Mouse (Mus musculus) 3T3-L1 (cell line): ENCODE measurements around the gene Elfn1.

Experiments used
- DNase-seq: peaks from one replicate; pipeline ENCODE4 v3.0.0-alpha.2; 2015; ENCODE audit warnings: low read depth, low spot score

The Elfn1 gene

DNA sequence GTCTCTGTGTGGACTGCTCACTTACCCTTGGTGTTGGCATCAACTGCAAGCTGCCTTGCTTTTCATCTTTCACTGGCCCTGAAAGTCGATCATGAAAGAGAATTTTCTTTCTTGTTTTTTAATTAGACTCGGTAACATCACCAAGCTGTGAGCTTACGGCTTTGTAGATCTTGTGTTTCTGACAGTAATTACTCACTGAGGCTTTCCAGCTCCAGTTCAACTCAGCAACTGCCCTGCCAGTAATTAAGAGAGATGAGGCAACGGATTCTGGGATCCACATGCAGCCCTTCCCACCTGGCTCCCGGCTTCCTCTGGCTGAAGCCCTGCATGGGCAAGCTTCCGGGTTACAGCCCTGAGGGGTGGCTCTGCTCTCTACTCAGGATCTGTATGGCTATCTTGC lies 115.1 kb downstream of the Elfn1 start:
- no peak for DNase-seq

DNA sequence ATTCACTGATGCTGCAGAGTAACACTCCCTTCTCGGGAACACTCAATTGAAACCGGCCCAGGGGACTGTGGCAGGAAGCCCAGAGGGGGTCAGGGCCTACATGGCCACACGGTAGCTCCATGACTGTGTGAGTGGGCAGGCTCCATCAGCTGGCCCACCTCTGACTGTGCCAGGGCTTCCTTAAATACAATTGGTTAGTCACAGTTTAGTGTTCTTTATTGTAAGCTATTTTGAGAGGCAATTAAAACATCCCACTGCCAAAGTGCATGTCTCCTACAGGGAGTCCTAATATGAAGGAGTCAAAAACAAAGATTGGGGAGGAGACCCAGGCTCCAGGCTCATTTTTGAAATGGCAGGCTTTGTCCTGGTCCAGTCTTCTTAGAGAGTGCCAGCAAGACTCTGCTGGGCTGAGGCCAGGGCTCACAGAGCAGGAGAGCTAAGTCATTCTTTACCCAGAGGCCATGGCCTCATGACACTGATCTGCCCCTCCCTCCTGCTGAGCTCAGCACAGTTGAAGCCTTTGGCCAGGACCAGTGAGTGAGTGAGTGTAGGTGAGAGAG lies 116.3 kb downstream of the Elfn1 start:
- DNase-seq = peak; percentile 79
